ENCODE assay signal across 7 mouse cellular contexts in genomic region chr10:17947960-17948730, GRCm38 (mm10). TPM values are rescaled to one million over a fixed set of nuclear protein-coding genes. Genes with fewer than 3 reads are reported as not detected.
A peak's percentile ranks its signal among the peaks of the same experiment; 100 is the strongest.
DNase-seq lines count a peak whose midpoint lies in the region; ATAC-seq and TF ChIP-seq lines count a peak whose summit lies in the region.

TSS of gene Heca (minus strand) at chr10:17948067.

- 11% methylated on average over 36 of the region's 50 CpGs for WGBS in embryonic facial prominence, embryonic 12.5 days
- WGBS in kidney, adult 2 months = 4% methylated on average over 49 of the region's 50 CpGs
- 9% methylated on average over 50 of the region's 50 CpGs for WGBS in limb, embryonic 12.5 days
- WGBS in midbrain, embryonic 15.5 days = 7% methylated on average over 49 of the region's 50 CpGs
- WGBS in spleen, adult 2 months = 10% methylated on average over 49 of the region's 50 CpGs

- peak within 1 kb of the TSS; percentile 89 for H3K9ac ChIP-seq in embryonic facial prominence, embryonic 12.5 days
- H3K9ac ChIP-seq in limb, embryonic 12.5 days (replicated peaks) = peak within 1 kb of the TSS; percentile 90
- H3K9ac ChIP-seq in midbrain, embryonic 15.5 days = peak within 1 kb of the TSS; percentile 83

- DNase-seq in adrenal gland, postnatal 25 days = peak; percentile 92
- peak; percentile 90 to 91 for DNase-seq in heart, adult 18-20 months
- DNase-seq in kidney, adult 2 months = peak; percentile 92
- peak; percentile 84 to 86 for DNase-seq in spleen, adult 2 months (ENCODE audit: low read depth in 1 of 2, low spot score in 2 of 2)

- H3K27me3 ChIP-seq in embryonic facial prominence, embryonic 12.5 days = no peaks in the 10 kb centered on the region
- no peaks in the 10 kb centered on the region for H3K27me3 ChIP-seq in kidney, adult 2 months (replicated peaks; ENCODE audit: control insufficient read depth, insufficient read depth, low read length)
- H3K27me3 ChIP-seq in limb, embryonic 12.5 days = no peaks in the 10 kb centered on the region
- H3K27me3 ChIP-seq in midbrain, embryonic 15.5 days (replicated peaks) = no peaks in the 10 kb centered on the region
- H3K27me3 ChIP-seq in spleen, adult 2 months (ENCODE audit: control insufficient read depth, insufficient read depth, low read length) = no peaks in the 10 kb centered on the region

- no peak for TF ChIP-seq POLR2A in kidney, adult 2 months (IDR thresholded peaks at IDR 0.05; ENCODE audit: low read depth, low read length)
- TF ChIP-seq POLR2A in spleen, adult 2 months (IDR thresholded peaks at IDR 0.05; ENCODE audit: low read depth, low read length) = peak; percentile 64

- peaks cover 5% of the 10 kb centered on the region; the same call in 1 of the 2 replicates for H3K4me1 ChIP-seq in embryonic facial prominence, embryonic 12.5 days
- no peaks in the 10 kb centered on the region for H3K4me1 ChIP-seq in kidney, adult 2 months (ENCODE audit: control insufficient read depth, insufficient read depth, low read length)
- peaks cover 7% of the 10 kb centered on the region for H3K4me1 ChIP-seq in limb, embryonic 12.5 days (replicated peaks)
- peaks cover 14% of the 10 kb centered on the region for H3K4me1 ChIP-seq in midbrain, embryonic 15.5 days
- peaks cover 9% of the 10 kb centered on the region; the same call in 1 of the 2 replicates for H3K4me1 ChIP-seq in spleen, adult 2 months (ENCODE audit: control insufficient read depth, insufficient read depth, insufficient read length)

- peak within 1 kb of the TSS; percentile 54 for H3K4me2 ChIP-seq in embryonic facial prominence, embryonic 12.5 days (replicated peaks)
- peak within 1 kb of the TSS; percentile 58 for H3K4me2 ChIP-seq in limb, embryonic 12.5 days
- H3K4me2 ChIP-seq in midbrain, embryonic 15.5 days = peak within 1 kb of the TSS; percentile 64

- no peaks in the 10 kb centered on the region; the same call in 1 of the 2 replicates for H3K9me3 ChIP-seq in embryonic facial prominence, embryonic 12.5 days
- H3K9me3 ChIP-seq in limb, embryonic 12.5 days = 0 out of 2 replicates have a peak, but pooled peaks cover under 1% of the 10 kb centered on the region
- 0 out of 2 replicates have a peak, but pooled peaks cover under 1% of the 10 kb centered on the region for H3K9me3 ChIP-seq in midbrain, embryonic 15.5 days

- peak; percentile 94 for ATAC-seq in embryonic facial prominence, embryonic 12.5 days (ENCODE audit: insufficient number of reproducible peaks, insufficient read depth, low FRiP score, low TSS enrichment)
- ATAC-seq in limb, embryonic 12.5 days (ENCODE audit: insufficient number of reproducible peaks, insufficient read depth, low FRiP score, low TSS enrichment, low read depth) = peak; percentile 90
- peak; percentile 97 for ATAC-seq in midbrain, embryonic 15.5 days (replicated peaks)

- H3K36me3 ChIP-seq in embryonic facial prominence, embryonic 12.5 days = no peaks in the 10 kb centered on the region
- no peaks in the 10 kb centered on the region for H3K36me3 ChIP-seq in kidney, adult 2 months (ENCODE audit: control insufficient read depth, insufficient read depth, low read length)
- 0 out of 2 replicates have a peak, but pooled peaks cover under 1% of the 10 kb centered on the region for H3K36me3 ChIP-seq in limb, embryonic 12.5 days
- H3K36me3 ChIP-seq in midbrain, embryonic 15.5 days (replicated peaks) = no peaks in the 10 kb centered on the region
- peaks cover 1% of the 10 kb centered on the region for H3K36me3 ChIP-seq in spleen, adult 2 months (ENCODE audit: control insufficient read depth, insufficient read depth, low read length)

- H3K27ac ChIP-seq in embryonic facial prominence, embryonic 12.5 days = peak within 1 kb of the TSS; percentile 88
- peak within 1 kb of the TSS; percentile 27 for H3K27ac ChIP-seq in kidney, adult 2 months (ENCODE audit: insufficient read depth, low read depth, low read length)
- H3K27ac ChIP-seq in limb, embryonic 12.5 days = peak within 1 kb of the TSS; percentile 91
- H3K27ac ChIP-seq in midbrain, embryonic 15.5 days = peak within 1 kb of the TSS; percentile 93
- H3K27ac ChIP-seq in spleen, adult 2 months (ENCODE audit: insufficient read depth, low read length) = peak within 1 kb of the TSS; percentile 97

- TF ChIP-seq CTCF in kidney, adult 2 months (conservative IDR thresholded peaks at IDR 0.05; ENCODE audit: insufficient read depth, insufficient read length, low read depth, low read length) = no peak
- no peak for TF ChIP-seq CTCF in spleen, adult 2 months (IDR thresholded peaks at IDR 0.05; ENCODE audit: extremely low read depth, insufficient read depth, insufficient read length, insufficient replicate concordance)

- H3K4me3 ChIP-seq in embryonic facial prominence, embryonic 12.5 days = peak within 1 kb of the TSS; percentile 86
- H3K4me3 ChIP-seq in kidney, adult 2 months (ENCODE audit: insufficient read depth, low read depth, low read length) = peak within 1 kb of the TSS; percentile 78
- H3K4me3 ChIP-seq in limb, embryonic 12.5 days (replicated peaks) = peak within 1 kb of the TSS; percentile 88
- H3K4me3 ChIP-seq in midbrain, embryonic 15.5 days = peak within 1 kb of the TSS; percentile 95
- peak within 1 kb of the TSS; percentile 96 for H3K4me3 ChIP-seq in spleen, adult 2 months (ENCODE audit: extremely low read depth, insufficient read depth, insufficient read length)

RNA-seq across cellular contexts. Expression of gene Heca, which starts in this region (rescaled TPM):
- total RNA-seq in adrenal gland, postnatal 25 days (2021) = 44.3 and 44.5 TPM in 2 replicates
- 4.9 TPM in 2 replicates for polyA plus RNA-seq in embryonic facial prominence, embryonic 12.5 days (2016; fragmentation: Nextera tagmentation; extraction: Ambion mirVana)
- 10 to 100 TPM; 33.8 to 33.9 TPM for total RNA-seq in heart, adult 18-20 months (2021)
- polyA plus RNA-seq in kidney, adult 2 months (2012; rRNA removed) = 7.5 and 8.6 TPM in 2 replicates
- 4.3 and 4.6 TPM in 2 replicates for polyA plus RNA-seq in limb, embryonic 12.5 days (2016; fragmentation: Nextera tagmentation; extraction: Ambion mirVana)
- 4.5 and 6.4 TPM in 2 replicates for polyA plus RNA-seq in midbrain, embryonic 15.5 days (2015; fragmentation: Nextera tagmentation; extraction: Ambion mirVana)
- 25.0 and 31.6 TPM in 2 replicates for polyA plus RNA-seq in spleen, adult 2 months (2012; rRNA removed)

Comparison
In these comparisons a context has a peak if more than half of its experiments do, and no peak if none do; other contexts are left out.
1. Peak in every context shown above with its lines: DNase-seq, ATAC-seq, H3K4me3 ChIP-seq and H3K27ac ChIP-seq.
2. H3K27ac ChIP-seq: peak in every context shown above with its lines; median percentile 97 in spleen, adult 2 months; 93 in midbrain, embryonic 15.5 days; 91 in limb, embryonic 12.5 days; 88 in embryonic facial prominence, embryonic 12.5 days; 27 in kidney, adult 2 months.